Mouse (Mus musculus) kidney, postnatal 0 days (tissue): ENCODE measurements around the gene Gm20388. TPM values are rescaled to one million over a fixed set of nuclear protein-coding genes. Genes with fewer than 3 reads are reported as not detected.

Source experiments
- ATAC-seq: fragments of 200-750 bp; cut with Nextera tagmentation; replicated peaks from 2 replicates; pipeline ENCODE4 v1.8.0; 2017; ENCODE audit warnings: low read depth, moderate number of reproducible peaks, moderate TSS enrichment, moderate library complexity; ENCODE audit not compliant: low FRiP score
- DNase-seq: peaks from one replicate; pipeline ENCODE4 v3.0.0-alpha.2; 2016; ENCODE audit warnings: low spot score
- H3K27ac ChIP-seq: fragments of 300-500 bp; sonication (generic); 2 replicates; pipeline ENCODE4 v1.5.1; 2014; ENCODE audit warnings: mild to moderate bottlenecking
- H3K27me3 ChIP-seq: fragments of 300-500 bp; sonication (generic); 2 replicates; pipeline ENCODE4 v1.6.1; 2014; ENCODE audit warnings: low read length, mixed read lengths; ENCODE audit not compliant: insufficient read depth
- H3K36me3 ChIP-seq: fragments of 300-500 bp; sonication (generic); 2 replicates; pipeline ENCODE4 v1.6.1; 2014; ENCODE audit warnings: low read length, mixed read lengths; ENCODE audit not compliant: insufficient read depth
- H3K4me1 ChIP-seq: fragments of 300-500 bp; sonication (generic); replicated peaks from 2 replicates; pipeline ENCODE4 v1.6.1; 2014; ENCODE audit warnings: antibody characterized with exemption, low read length, mixed read lengths; ENCODE audit not compliant: insufficient read depth
- H3K4me2 ChIP-seq: fragments of 300-500 bp; sonication (generic); 2 replicates; pipeline ENCODE4 v1.6.1; 2014; ENCODE audit warnings: mild to moderate bottlenecking, low read length, moderate library complexity, mixed read lengths
- H3K4me3 ChIP-seq: fragments of 300-500 bp; sonication (generic); replicated peaks from 2 replicates; pipeline ENCODE4 v1.5.1; 2014; ENCODE audit warnings: low read depth, low read length
- H3K9ac ChIP-seq: fragments of 300-500 bp; sonication (generic); 2 replicates; pipeline ENCODE4 v1.6.1; 2014; ENCODE audit warnings: low read depth, low read length
- H3K9me3 ChIP-seq: fragments of 300-500 bp; sonication (generic); replicated peaks from 2 replicates; pipeline ENCODE4 v1.6.1; 2016; ENCODE audit warnings: low read length, inconsistent platforms, mixed read lengths
- CTCF ChIP-seq: IDR thresholded peaks from 2 replicates; pipeline ENCODE4 v1.5.1; 2016; ENCODE audit warnings: antibody characterized with exemption, low read depth, mild to moderate bottlenecking, moderate library complexity
- WGBS: fragments of 180-500 bp; shearing (Covaris S2); extraction: QIAGEN DNeasy Blood & Tissue Kit; methylation state at CpG from one replicate; pipeline ENCODE4 v1.1.7; 2014; 5-methylcytosine and 5-hydroxymethylcytosine counted together
- polyA plus RNA-seq: library from polyadenylated mRNA; unstranded; fragments of >200 nt; fragmentation: Nextera tagmentation; extraction: Ambion mirVana; gene quantifications from 2 replicates; pipeline ENCODE4 v1.2.1, GENCODE M21; 2015

The Gm20388 gene
- polyA plus RNA-seq, 1 experiment from 2014 or later: not detected

- H3K9me3 ChIP-seq: no peaks in the 10 kb centered on the region
- H3K36me3 ChIP-seq: peaks cover 18% of the 10 kb centered on the region; the same call in 1 of the 2 replicates
- TF ChIP-seq CTCF: no peak
- no peak for ATAC-seq
- DNase-seq: no peak
- no peak overlapping the region for H3K4me2 ChIP-seq
- H3K27ac ChIP-seq: no peak overlapping the region
- no peak overlapping the region for H3K9ac ChIP-seq
- no peak overlapping the region for H3K4me3 ChIP-seq
- no peaks in the 10 kb centered on the region for H3K4me1 ChIP-seq
- 81% methylated on average over 4 of the region's 4 CpGs for WGBS
- H3K27me3 ChIP-seq: no peaks in the 10 kb centered on the region
These were observed 2117.5 kb downstream of the Gm20388 start for GRCm38 (mm10) chr8:122028116-122028515.

- Histone ChIP-seq H3K9me3 (no peaks in the 10 kb centered on the region), H3K27me3 (no peaks in the 10 kb centered on the region), H3K27ac (no peak overlapping the region), H3K4me3 (no peak overlapping the region), H3K9ac (no peak overlapping the region), H3K4me1 (no peaks in the 10 kb centered on the region), H3K4me2 (no peak overlapping the region), H3K36me3 (peaks cover 10% of the 10 kb centered on the region; the same call in 1 of the 2 replicates)
- no peak for ATAC-seq
- 34% methylated on average over 7 of the region's 7 CpGs for WGBS
- peak; percentile 45 for DNase-seq
- no peak for TF ChIP-seq CTCF
These were observed 2120.3 kb downstream of the Gm20388 start for GRCm38 (mm10) chr8:122030965-122031364.

DNA sequence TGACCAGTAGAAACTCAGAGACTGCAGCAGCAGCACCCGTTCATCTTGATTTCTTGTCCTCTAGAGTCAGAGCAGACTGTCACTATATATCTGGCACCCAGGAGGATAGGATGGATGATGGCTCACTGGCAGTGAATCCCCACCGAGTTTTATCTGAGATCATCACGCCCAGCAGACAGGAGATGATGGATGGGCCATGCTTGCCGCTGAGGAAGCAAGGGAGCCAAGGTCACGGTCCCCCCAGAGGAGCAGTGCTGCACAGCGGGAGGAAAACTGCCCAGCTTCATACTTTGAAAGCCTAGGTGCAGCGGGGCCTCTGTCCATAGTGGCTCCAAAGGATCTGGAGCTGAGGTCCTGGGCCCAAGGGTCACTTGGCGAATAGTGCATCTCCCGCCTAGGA lies 2122.1 kb downstream of the Gm20388 start:
- Histone ChIP-seq H3K4me2 (no peak overlapping the region), H3K36me3 (no peaks in the 10 kb centered on the region), H3K9me3 (no peaks in the 10 kb centered on the region), H3K4me3 (no peak overlapping the region), H3K9ac (no peak overlapping the region), H3K4me1 (no peaks in the 10 kb centered on the region), H3K27ac (no peak overlapping the region), H3K27me3 (no peaks in the 10 kb centered on the region)
- no peak for TF ChIP-seq CTCF
- DNase-seq: peak; percentile 36
- WGBS: 22% methylated on average over 9 of the region's 9 CpGs
- ATAC-seq: no peak

DNA sequence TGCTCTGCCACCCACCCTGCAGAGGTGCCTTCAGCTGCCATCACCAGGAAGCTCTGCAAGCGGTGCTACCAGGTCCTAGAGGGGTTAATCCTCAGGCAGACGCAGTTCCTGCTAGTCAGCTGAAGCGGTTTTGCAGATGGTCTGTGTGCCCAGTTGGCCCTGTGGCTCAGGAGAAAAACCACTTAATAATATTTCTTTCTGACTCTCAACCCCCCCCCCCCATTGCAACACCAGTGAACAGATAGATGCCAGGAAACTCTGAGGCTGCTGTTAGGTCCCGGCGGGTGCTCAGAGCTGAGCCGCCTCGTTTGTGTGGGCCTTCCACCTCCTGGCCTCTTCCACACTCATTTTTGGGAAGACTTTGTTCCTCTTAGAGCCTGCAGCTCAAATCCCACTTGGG lies 2124.9 kb downstream of the Gm20388 start:
- ATAC-seq (no peak), DNase-seq (no peak)
- H3K9ac ChIP-seq: no peak overlapping the region
- TF ChIP-seq CTCF: no peak
- no peak overlapping the region for H3K27ac ChIP-seq
- no peaks in the 10 kb centered on the region for H3K4me1 ChIP-seq
- H3K27me3 ChIP-seq: no peaks in the 10 kb centered on the region
- no peaks in the 10 kb centered on the region for H3K9me3 ChIP-seq
- WGBS: 66% methylated on average over 7 of the region's 7 CpGs
- H3K4me2 ChIP-seq: no peak overlapping the region
- no peak overlapping the region for H3K4me3 ChIP-seq
- no peaks in the 10 kb centered on the region for H3K36me3 ChIP-seq

DNA sequence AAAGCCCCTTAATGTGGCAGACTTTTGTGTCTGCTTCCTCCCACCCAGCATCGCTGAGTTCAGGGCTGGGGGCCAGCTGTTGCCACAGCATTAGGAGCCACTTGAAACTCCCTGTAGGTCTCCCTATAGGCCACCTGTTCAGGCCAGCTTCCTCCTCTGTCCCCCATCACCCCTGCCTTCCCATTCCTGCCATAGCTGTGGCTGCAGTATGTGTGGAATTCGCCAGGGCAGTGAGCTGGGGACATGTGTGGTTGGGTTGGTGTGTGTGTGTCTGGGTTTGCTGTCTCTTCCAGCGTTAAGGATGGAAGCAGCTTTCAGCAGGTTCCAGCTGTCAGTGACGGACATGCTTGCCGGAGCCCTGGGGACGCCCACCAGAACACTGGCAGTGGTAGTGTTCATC lies 2125.7 kb downstream of the Gm20388 start:
- no peak overlapping the region for H3K4me3 ChIP-seq
- no peaks in the 10 kb centered on the region for H3K9me3 ChIP-seq
- no peak for TF ChIP-seq CTCF
- DNase-seq (no peak), ATAC-seq (no peak)
- no peak overlapping the region for H3K27ac ChIP-seq
- H3K4me1 ChIP-seq: no peaks in the 10 kb centered on the region
- H3K4me2 ChIP-seq: no peak overlapping the region
- no peak overlapping the region for H3K9ac ChIP-seq
- H3K36me3 ChIP-seq: no peaks in the 10 kb centered on the region
- no peaks in the 10 kb centered on the region for H3K27me3 ChIP-seq
- 69% methylated on average over 6 of the region's 6 CpGs for WGBS

DNA sequence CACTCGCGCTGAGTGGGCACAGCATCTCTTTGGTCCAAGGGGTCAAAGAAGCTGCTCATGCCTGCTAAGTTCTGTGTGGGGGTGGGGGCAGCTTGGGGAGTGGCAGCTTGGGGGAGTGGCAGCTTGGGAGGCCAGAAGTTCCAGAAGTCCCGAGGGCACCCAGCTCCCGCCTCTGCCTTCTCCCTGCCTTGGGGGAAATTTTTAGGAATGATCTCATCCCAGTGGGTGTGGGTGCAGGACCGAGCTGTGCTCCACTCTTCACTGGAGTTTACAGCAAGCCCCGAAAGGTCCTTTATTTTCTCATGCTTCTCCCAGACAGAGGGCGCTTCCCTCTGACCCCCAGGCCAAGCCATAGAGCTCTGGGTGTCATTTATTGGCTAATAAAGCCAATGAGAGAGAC lies 2126.6 kb downstream of the Gm20388 start:
- no peaks in the 10 kb centered on the region for H3K36me3 ChIP-seq
- no peaks in the 10 kb centered on the region for H3K27me3 ChIP-seq
- 30% methylated on average over 7 of the region's 7 CpGs for WGBS
- H3K9ac ChIP-seq: no peak overlapping the region
- H3K4me3 ChIP-seq: no peak overlapping the region
- no peak overlapping the region for H3K27ac ChIP-seq
- no peak for TF ChIP-seq CTCF
- no peak overlapping the region for H3K4me2 ChIP-seq
- no peaks in the 10 kb centered on the region for H3K4me1 ChIP-seq
- H3K9me3 ChIP-seq: no peaks in the 10 kb centered on the region
- DNase-seq: no peak
- ATAC-seq: no peak

- Histone ChIP-seq H3K9ac (no peak overlapping the region), H3K27ac (no peak overlapping the region), H3K4me2 (no peak overlapping the region), H3K4me3 (no peak overlapping the region), H3K27me3 (no peaks in the 10 kb centered on the region), H3K4me1 (no peaks in the 10 kb centered on the region), H3K9me3 (no peaks in the 10 kb centered on the region), H3K36me3 (no peaks in the 10 kb centered on the region)
- DNase-seq (no peak), ATAC-seq (no peak)
- no peak for TF ChIP-seq CTCF
- 92% methylated on average over 6 of the region's 6 CpGs for WGBS
These were observed 2127.4 kb downstream of the Gm20388 start for GRCm38 (mm10) chr8:122038076-122038475.
